8 mouse cellular contexts compared by ENCODE assay signal in genomic region chr10:92162473-92163011, GRCm38 (mm10).
A peak's percentile ranks its signal among the peaks of the same experiment; 100 is the strongest.
DNase-seq lines count a peak whose midpoint lies in the region; ATAC-seq and TF ChIP-seq lines count a peak whose summit lies in the region.

No protein-coding gene starts in this region.

- no peaks in the 10 kb centered on the region for H3K9me3 ChIP-seq in kidney, embryonic 16.5 days (ENCODE audit: low read length)

- no peak overlapping the region for H3K27ac ChIP-seq in embryonic fibroblast, embryonic 13.5 days (ENCODE audit: insufficient read depth, low read length)
- no peak overlapping the region; the same call in 1 of the 2 replicates for H3K27ac ChIP-seq in kidney, embryonic 16.5 days (ENCODE audit: low read length)
- H3K27ac ChIP-seq in small intestine, adult 2 months (ENCODE audit: insufficient read depth, low read depth, low read length): no peak overlapping the region

- no peak for TF ChIP-seq POLR2A in brain, embryonic 14.5 days (IDR thresholded peaks at IDR 0.05; ENCODE audit: borderline replicate concordance, extremely low read depth, insufficient read depth, insufficient read length, poor library complexity, severe bottlenecking)
- 0 out of 2 replicates have a peak, but pooled peaks have one; percentile 32 for TF ChIP-seq POLR2A in embryonic fibroblast, embryonic 13.5 days (IDR thresholded peaks at IDR 0.05; ENCODE audit: low read depth, low read length)
- no peak for TF ChIP-seq POLR2A in small intestine, adult 2 months (IDR thresholded peaks at IDR 0.05; ENCODE audit: low read depth, low read length)

- TF ChIP-seq CTCF in brain, embryonic 14.5 days (IDR thresholded peaks at IDR 0.05; ENCODE audit: borderline replicate concordance, extremely low read depth, insufficient read depth, insufficient read length): no peak
- no peak for TF ChIP-seq CTCF in embryonic fibroblast, embryonic 13.5 days (IDR thresholded peaks at IDR 0.05; ENCODE audit: borderline replicate concordance, insufficient read depth, low read length)
- TF ChIP-seq CTCF in small intestine, adult 2 months (IDR thresholded peaks at IDR 0.05; ENCODE audit: extremely low read depth, insufficient read length, insufficient replicate concordance, low read depth, low read length): no peak

- H3K9ac ChIP-seq in kidney, embryonic 16.5 days (replicated peaks; ENCODE audit: low read length): peak overlapping the region; percentile 56

- H3K27me3 ChIP-seq in kidney, embryonic 16.5 days (ENCODE audit: insufficient read depth, low read length): no peaks in the 10 kb centered on the region
- H3K27me3 ChIP-seq in small intestine, adult 2 months (ENCODE audit: control insufficient read depth, insufficient read depth, low read length): no peaks in the 10 kb centered on the region; the same call in 1 of the 2 replicates

- peak overlapping the region; percentile 43 for H3K4me3 ChIP-seq in embryonic fibroblast, embryonic 13.5 days (ENCODE audit: insufficient read depth, low read length)
- H3K4me3 ChIP-seq in kidney, embryonic 16.5 days (ENCODE audit: low read length): peak overlapping the region; percentile 53
- peak overlapping the region; percentile 23 for H3K4me3 ChIP-seq in small intestine, adult 2 months (ENCODE audit: low read depth, low read length)

- H3K36me3 ChIP-seq in kidney, embryonic 16.5 days (ENCODE audit: insufficient read depth, low read length): no peaks in the 10 kb centered on the region
- no peaks in the 10 kb centered on the region for H3K36me3 ChIP-seq in small intestine, adult 2 months (ENCODE audit: control insufficient read depth, insufficient read depth, low read length)

- peak; percentile 57; the same call in 1 of the 2 replicates for ATAC-seq in kidney, embryonic 16.5 days (ENCODE audit: low FRiP score, low TSS enrichment)

- H3K4me1 ChIP-seq in embryonic fibroblast, embryonic 13.5 days (ENCODE audit: control insufficient read depth, insufficient read depth, low read length): peaks cover 5% of the 10 kb centered on the region; the same call in 1 of the 2 replicates
- 0 out of 2 replicates have a peak, but pooled peaks cover 8% of the 10 kb centered on the region for H3K4me1 ChIP-seq in kidney, embryonic 16.5 days (ENCODE audit: insufficient read depth, low read length)
- H3K4me1 ChIP-seq in small intestine, adult 2 months (ENCODE audit: control insufficient read depth, insufficient read depth, insufficient read length, low read length): no peaks in the 10 kb centered on the region

- WGBS in kidney, embryonic 16.5 days: under 1% methylated on average over 29 of the region's 29 CpGs
- 5% methylated on average over 29 of the region's 29 CpGs for WGBS in small intestine, adult 2 months

- peak overlapping the region; percentile 71 for H3K4me2 ChIP-seq in kidney, embryonic 16.5 days (replicated peaks; ENCODE audit: low read depth, low read length)

- DNase-seq in layer of hippocampus, adult 9-11 months: peak; percentile 6
- DNase-seq in layer of hippocampus, adult 11-12 months (ENCODE audit: low spot score): no peak
- DNase-seq in brain, embryonic 14.5 days (ENCODE audit: low read depth): peak; percentile 88
- DNase-seq in lung, postnatal 14 days: peak; percentile 1
- no peak for DNase-seq in thymus, postnatal 10 days (ENCODE audit: low spot score in 2 of 2)

Comparison
In these comparisons a context has a peak if more than half of its experiments do, and no peak if none do; other contexts are left out.
1. DNase-seq: peak in layer of hippocampus, adult 9-11 months (single experiment), brain, embryonic 14.5 days (single experiment) and lung, postnatal 14 days (single experiment); none in layer of hippocampus, adult 11-12 months (single experiment) and thymus, postnatal 10 days (0 of 2).
2. Peak in every context shown above with its lines, with median percentiles within 50 percentile points of each other: H3K4me3 ChIP-seq.